Mouse (Mus musculus) small intestine, adult 2 months (tissue): ENCODE measurements around the gene Rbfox1.

Experiments
- CTCF ChIP-seq: fragments of 200-500 bp; IDR thresholded peaks from 2 replicates; pipeline ENCODE4 v1.5.1; 2012; ENCODE audit warnings: low read depth, mild to moderate bottlenecking, control low read depth, inconsistent platforms, low read length, moderate library complexity, mixed read lengths; ENCODE audit not compliant: insufficient replicate concordance, insufficient read length; ENCODE audit errors: extremely low read depth
- POLR2A ChIP-seq: fragments of 200-500 bp; IDR thresholded peaks from 2 replicates; pipeline ENCODE4 v1.6.1; 2012; ENCODE audit warnings: low read depth, mild to moderate bottlenecking, control low read depth, inconsistent platforms, low read length, moderate library complexity

- TF ChIP-seq CTCF (no peak), POLR2A (no peak)
These were observed 1489.5 kb downstream of the Rbfox1 start for GRCm38 (mm10) chr16:7374674-7375073.
